Mouse (Mus musculus) limb, embryonic 11.5 days (tissue): ENCODE data around the gene Iqub. TPM values are rescaled to one million over a fixed set of nuclear protein-coding genes. Genes with fewer than 3 reads are reported as not detected.

Source experiments
- ATAC-seq: fragments of 200-750 bp; cut with Nextera tagmentation; 2 replicates; pipeline ENCODE4 v1.8.0; 2017; ENCODE audit warnings: low read depth; ENCODE audit not compliant: insufficient number of reproducible peaks, low FRiP score, low TSS enrichment
- DNase-seq: peaks from one replicate; pipeline ENCODE4 v3.0.0-alpha.2; 2015; ENCODE audit warnings: low spot score
- H3K27ac ChIP-seq: fragments of 300-500 bp; sonication (generic); replicated peaks from 2 replicates; pipeline ENCODE4 v1.5.1; 2014; ENCODE audit warnings: low read depth, mild to moderate bottlenecking, low read length
- H3K27me3 ChIP-seq: fragments of 300-500 bp; sonication (generic); 2 replicates; pipeline ENCODE4 v1.6.1; 2014; ENCODE audit warnings: mild to moderate bottlenecking, low read length, mixed read lengths; ENCODE audit not compliant: control insufficient read depth, insufficient read depth
- H3K36me3 ChIP-seq: fragments of 300-500 bp; sonication (generic); 2 replicates; pipeline ENCODE4 v1.6.1; 2014; ENCODE audit warnings: mild to moderate bottlenecking, low read length, moderate library complexity, mixed read lengths; ENCODE audit not compliant: control insufficient read depth, insufficient read depth
- H3K4me1 ChIP-seq: fragments of 300-500 bp; sonication (generic); 2 replicates; pipeline ENCODE4 v1.6.1; 2014; ENCODE audit warnings: low read length, mixed read lengths; ENCODE audit not compliant: control insufficient read depth, insufficient read depth
- H3K4me2 ChIP-seq: fragments of 300-500 bp; sonication (generic); 2 replicates; pipeline ENCODE4 v1.6.1; 2014; ENCODE audit warnings: low read depth, mild to moderate bottlenecking, moderate library complexity; ENCODE audit not compliant: severe bottlenecking
- H3K4me3 ChIP-seq: fragments of 300-500 bp; sonication (generic); 2 replicates; pipeline ENCODE4 v1.5.1; 2014; ENCODE audit warnings: low read depth, low read length
- H3K9ac ChIP-seq: fragments of 300-500 bp; sonication (generic); 2 replicates; pipeline ENCODE4 v1.6.1; 2014; ENCODE audit warnings: mild to moderate bottlenecking, low read length
- H3K9me3 ChIP-seq: fragments of 300-500 bp; sonication (generic); 2 replicates; pipeline ENCODE4 v1.6.1; 2016; ENCODE audit warnings: low read length; ENCODE audit not compliant: control insufficient read depth
- WGBS: fragments of 180-500 bp; shearing (Covaris S2); extraction: QIAGEN DNeasy Blood & Tissue Kit; methylation state at CpG from one replicate; pipeline ENCODE4 v1.1.7; 2014; 5-methylcytosine and 5-hydroxymethylcytosine counted together
- polyA plus RNA-seq: library from polyadenylated mRNA; unstranded; fragments of >200 nt; fragmentation: Nextera tagmentation; extraction: Ambion mirVana; gene quantifications from 2 replicates; pipeline ENCODE4 v1.2.1, GENCODE M21; 2014

The Iqub gene
- polyA plus RNA-seq, 1 experiment from 2014 or later: not detected

DNA sequence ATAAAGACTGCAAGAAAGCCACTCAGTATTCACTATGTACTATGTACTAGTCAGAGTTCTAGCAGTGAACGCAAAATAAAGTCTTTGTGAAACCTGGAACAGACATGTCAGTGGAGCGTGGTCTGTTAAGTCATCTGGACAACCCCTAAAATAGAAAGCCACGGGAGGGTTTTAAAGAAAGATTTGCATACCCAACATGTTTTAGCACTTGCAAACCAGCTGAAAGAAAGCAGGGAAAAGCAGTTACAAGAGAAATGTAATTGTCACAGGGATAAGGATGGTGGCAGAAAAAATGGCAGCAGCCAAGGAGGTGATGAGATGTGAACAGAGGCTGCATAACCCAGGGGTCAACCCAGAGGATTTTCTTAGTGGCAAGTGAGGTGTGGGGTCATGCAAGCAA is 10.8 kb upstream of the Iqub start:
- no peak overlapping the region for H3K27ac ChIP-seq
- H3K4me3 ChIP-seq: no peak overlapping the region
- peaks cover 5% of the 10 kb centered on the region; the same call in 1 of the 2 replicates for H3K4me1 ChIP-seq
- no peaks in the 10 kb centered on the region for H3K27me3 ChIP-seq
- ATAC-seq (no peak), DNase-seq (no peak)
- H3K4me2 ChIP-seq: no peak overlapping the region
- H3K9me3 ChIP-seq: no peaks in the 10 kb centered on the region
- WGBS: 91% methylated on average over 3 of the region's 3 CpGs
- no peak overlapping the region for H3K9ac ChIP-seq
- peaks cover 3% of the 10 kb centered on the region; the same call in 1 of the 2 replicates for H3K36me3 ChIP-seq

GRCm38 (mm10) chr6:24516197-24516596 is 1.3 kb upstream of the Iqub start:
- ATAC-seq: no peak
- Histone ChIP-seq H3K27ac (no peak overlapping the region), H3K27me3 (no peaks in the 10 kb centered on the region), H3K36me3 (peaks cover 2% of the 10 kb centered on the region; the same call in 1 of the 2 replicates), H3K4me3 (no peak overlapping the region), H3K4me2 (no peak overlapping the region), H3K9ac (no peak overlapping the region), H3K9me3 (no peaks in the 10 kb centered on the region), H3K4me1 (no peaks in the 10 kb centered on the region)
- WGBS: 49% methylated on average over 2 of the region's 2 CpGs
- DNase-seq: no peak

DNA sequence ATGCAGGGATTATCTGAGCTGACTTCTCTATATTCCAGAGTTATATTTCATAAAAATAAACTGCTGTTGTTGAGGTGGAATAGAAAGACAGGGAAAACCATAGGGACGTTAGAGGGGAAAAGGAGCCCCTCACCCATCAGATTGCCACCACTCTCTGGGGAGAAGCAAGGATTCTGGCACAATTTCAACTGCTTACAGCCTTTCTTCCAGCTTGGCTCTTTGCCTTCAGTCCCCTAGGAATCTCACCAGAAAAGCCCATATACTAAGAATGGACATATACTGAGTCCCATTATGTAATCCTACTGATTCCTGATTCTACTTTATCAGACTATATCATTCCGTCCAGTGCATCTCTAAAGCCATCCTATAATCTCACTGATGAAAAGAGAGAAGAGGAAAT is 10.7 kb downstream of the Iqub start:
- no peaks in the 10 kb centered on the region for H3K36me3 ChIP-seq
- H3K9ac ChIP-seq: no peak overlapping the region
- H3K9me3 ChIP-seq: no peaks in the 10 kb centered on the region
- no peaks in the 10 kb centered on the region for H3K27me3 ChIP-seq
- H3K4me2 ChIP-seq: no peak overlapping the region
- ATAC-seq (no peak), DNase-seq (no peak)
- no peaks in the 10 kb centered on the region for H3K4me1 ChIP-seq
- WGBS: 73% methylated on average over 2 of the region's 2 CpGs
- no peak overlapping the region for H3K4me3 ChIP-seq
- H3K27ac ChIP-seq: no peak overlapping the region

GRCm38 (mm10) chr6:24490341-24490740 is 24.5 kb downstream of the Iqub start:
- Histone ChIP-seq H3K27ac (no peak overlapping the region), H3K9me3 (no peaks in the 10 kb centered on the region), H3K27me3 (no peaks in the 10 kb centered on the region), H3K9ac (no peak overlapping the region), H3K4me1 (no peaks in the 10 kb centered on the region), H3K36me3 (no peaks in the 10 kb centered on the region), H3K4me2 (no peak overlapping the region), H3K4me3 (no peak overlapping the region)
- ATAC-seq (no peak), DNase-seq (no peak)
- 29% methylated on average over 1 of the region's 1 CpGs for WGBS

DNA sequence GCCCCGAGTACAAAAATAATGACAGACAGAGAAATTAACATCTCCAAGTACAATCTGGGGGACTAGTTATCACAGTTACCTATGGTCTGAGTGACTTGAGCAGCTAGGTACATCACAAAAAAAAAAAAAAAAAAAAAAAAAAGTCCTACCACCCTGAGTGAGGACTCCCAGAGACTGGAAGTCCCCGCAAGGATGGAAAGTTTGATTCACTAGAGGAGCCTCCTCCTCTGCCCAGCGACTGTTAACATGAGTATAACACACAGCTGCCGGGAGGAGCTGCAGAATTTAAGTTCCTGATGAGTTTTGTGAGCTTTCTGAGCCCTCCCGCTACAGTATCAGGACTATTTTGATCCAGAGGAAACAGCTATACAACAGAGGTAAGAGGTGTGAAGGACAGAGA is 28.3 kb downstream of the Iqub start:
- no peak overlapping the region for H3K4me2 ChIP-seq
- H3K27ac ChIP-seq: no peak overlapping the region
- H3K27me3 ChIP-seq: no peaks in the 10 kb centered on the region
- no peak for ATAC-seq
- no peaks in the 10 kb centered on the region for H3K9me3 ChIP-seq
- no peaks in the 10 kb centered on the region for H3K36me3 ChIP-seq
- no peak overlapping the region for H3K9ac ChIP-seq
- DNase-seq: no peak
- WGBS: 78% methylated on average over 5 of the region's 5 CpGs
- H3K4me1 ChIP-seq: no peaks in the 10 kb centered on the region
- no peak overlapping the region for H3K4me3 ChIP-seq

GRCm38 (mm10) chr6:24470571-24471132 is 44.2 kb downstream of the Iqub start:
- no peaks in the 10 kb centered on the region for H3K36me3 ChIP-seq
- no peak for ATAC-seq
- DNase-seq: no peak

GRCm38 (mm10) chr6:24470135-24470534 is 44.7 kb downstream of the Iqub start:
- no peak overlapping the region for H3K4me2 ChIP-seq
- no peak for DNase-seq
- WGBS: 90% methylated on average over 2 of the region's 2 CpGs

More at GRCm38 (mm10) chr6:24470571-24471132, 44.2 kb downstream of the Iqub start:
- Histone ChIP-seq H3K27ac (no peak overlapping the region), H3K4me2 (no peak overlapping the region), H3K4me3 (no peak overlapping the region), H3K9ac (no peak overlapping the region), H3K27me3 (no peaks in the 10 kb centered on the region), H3K4me1 (no peaks in the 10 kb centered on the region), H3K9me3 (no peaks in the 10 kb centered on the region)
- WGBS: 81% methylated on average over 1 of the region's 1 CpGs

DNA sequence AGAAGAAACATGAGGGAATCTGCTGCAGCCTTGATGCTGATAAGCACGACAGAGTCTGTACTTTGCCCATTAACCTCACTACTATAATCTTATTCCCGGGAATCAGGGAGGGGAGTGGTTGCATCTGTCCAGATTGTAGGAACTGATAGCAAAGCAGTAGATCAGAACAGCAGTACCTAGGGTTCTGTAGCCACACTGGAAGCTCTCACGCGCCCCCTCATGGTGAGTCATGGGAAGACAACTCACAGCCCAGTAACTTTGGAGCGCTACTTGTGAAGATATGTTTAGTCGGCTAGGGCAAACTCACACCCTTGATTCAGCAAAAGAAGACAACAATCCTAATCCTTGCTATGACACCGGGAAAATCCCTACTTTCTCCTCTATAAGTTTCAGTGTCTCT is 58.8 kb downstream of the Iqub start:
- no peaks in the 10 kb centered on the region for H3K36me3 ChIP-seq
- ATAC-seq (no peak), DNase-seq (peak; percentile 50)
- H3K4me3 ChIP-seq: no peak overlapping the region
- no peak overlapping the region for H3K27ac ChIP-seq
- no peaks in the 10 kb centered on the region for H3K4me1 ChIP-seq
- no peak overlapping the region for H3K4me2 ChIP-seq
- 48% methylated on average over 7 of the region's 7 CpGs for WGBS
- H3K27me3 ChIP-seq: no peaks in the 10 kb centered on the region
- H3K9ac ChIP-seq: no peak overlapping the region
- H3K9me3 ChIP-seq: no peaks in the 10 kb centered on the region

More at GRCm38 (mm10) chr6:24470135-24470534, 44.7 kb downstream of the Iqub start:
- no peak for ATAC-seq
- no peaks in the 10 kb centered on the region for H3K4me1 ChIP-seq
- no peak overlapping the region for H3K9ac ChIP-seq
- no peaks in the 10 kb centered on the region for H3K27me3 ChIP-seq
- H3K4me3 ChIP-seq: no peak overlapping the region
- no peaks in the 10 kb centered on the region for H3K36me3 ChIP-seq
- no peak overlapping the region for H3K27ac ChIP-seq
- no peaks in the 10 kb centered on the region for H3K9me3 ChIP-seq
